Mouse (Mus musculus): Measurements from ENCODE around the gene Dchs1.

Gene Dchs1

GRCm38 (mm10) chr7:105703184-105703583, 84.3 kb downstream of the Dchs1 start:
- DNase-seq (ENCODE audit: extremely low spot score, low spot score) = no peak
